Mouse (Mus musculus) bone marrow, adult 2 months (tissue): ENCODE data around the gene 4933427D14Rik. TPM values are rescaled to one million over a fixed set of nuclear protein-coding genes. Genes with fewer than 3 reads are reported as not detected.

Experiments
- H3K27ac ChIP-seq: fragments of 200-500 bp; 2 replicates; pipeline ENCODE4 v1.5.1; 2012; ENCODE audit warnings: low read depth, mild to moderate bottlenecking, control low read depth, inconsistent platforms, low read length; ENCODE audit not compliant: control insufficient read depth, poor library complexity, insufficient read depth
- H3K4me1 ChIP-seq: fragments of 200-500 bp; 2 replicates; pipeline ENCODE4 v1.6.1; 2011; ENCODE audit warnings: low read length; ENCODE audit not compliant: control insufficient read depth, insufficient read depth
- H3K4me3 ChIP-seq: fragments of 200-500 bp; replicated peaks from 2 replicates; pipeline ENCODE3; 2011; ENCODE audit warnings: mild to moderate bottlenecking, low read depth, low read length, control low read depth; ENCODE audit not compliant: control insufficient read depth
- CTCF ChIP-seq: fragments of 200-500 bp; IDR thresholded peaks from 2 replicates; pipeline ENCODE4 v1.5.1; 2011; ENCODE audit warnings: low read length, control low read depth; ENCODE audit not compliant: control insufficient read depth, insufficient read depth
- POLR2A ChIP-seq: fragments of 200-500 bp; IDR thresholded peaks from 2 replicates; pipeline ENCODE4 v1.6.1; 2011; ENCODE audit warnings: low read depth, mild to moderate bottlenecking, control low read depth, low read length, borderline replicate concordance; ENCODE audit not compliant: control insufficient read depth
- WGBS: fragments of 180-500 bp; shearing (Covaris S2); methylation state at CpG from one replicate; pipeline ENCODE4 v1.1.7; 2018; 5-methylcytosine and 5-hydroxymethylcytosine counted together
- polyA plus RNA-seq: library from polyadenylated mRNA; stranded (reverse); fragments of >200 nt; gene quantifications from 2 replicates; pipeline ENCODE4 v1.2.4, GENCODE M21; 2011; ENCODE audit warnings: low replicate concordance; ENCODE audit not compliant: missing spikeins, insufficient read depth, insufficient read length

4933427D14Rik gene
- polyA plus RNA-seq, 1 experiment = 5.1 TPM

- Histone ChIP-seq H3K27ac (no peak overlapping the region), H3K4me1 (no peaks in the 10 kb centered on the region), H3K4me3 (no peak overlapping the region)
- 77% methylated on average over 2 of the region's 2 CpGs for WGBS
- no peak for TF ChIP-seq CTCF
- no peak for TF ChIP-seq POLR2A
These were observed 50.6 kb downstream of the 4933427D14Rik start for GRCm38 (mm10) chr11:72156624-72157023.

- H3K4me1 ChIP-seq = no peaks in the 10 kb centered on the region
- no peak overlapping the region for H3K4me3 ChIP-seq
- 82% methylated on average over 4 of the region's 4 CpGs for WGBS
- TF ChIP-seq CTCF = no peak
- no peak for TF ChIP-seq POLR2A
- H3K27ac ChIP-seq = no peak overlapping the region
These were observed 51.3 kb downstream of the 4933427D14Rik start for GRCm38 (mm10) chr11:72155981-72156428.

- no peak for TF ChIP-seq CTCF
- no peak for TF ChIP-seq POLR2A
- H3K27ac ChIP-seq = no peak overlapping the region
- no peaks in the 10 kb centered on the region for H3K4me1 ChIP-seq
- WGBS = 84% methylated on average over 11 of the region's 11 CpGs
- H3K4me3 ChIP-seq = no peak overlapping the region
These were observed 51.9 kb downstream of the 4933427D14Rik start for GRCm38 (mm10) chr11:72155186-72155980.

GRCm38 (mm10) chr11:72153122-72153862 is 54.0 kb downstream of the 4933427D14Rik start:
- no peak for TF ChIP-seq POLR2A
- no peak for TF ChIP-seq CTCF
- Histone ChIP-seq H3K4me1 (no peaks in the 10 kb centered on the region), H3K4me3 (no peak overlapping the region), H3K27ac (no peak overlapping the region)
- WGBS = 80% methylated on average over 12 of the region's 12 CpGs

GRCm38 (mm10) chr11:72151120-72151519 is 56.1 kb downstream of the 4933427D14Rik start:
- H3K4me1 ChIP-seq = no peaks in the 10 kb centered on the region
- no peak overlapping the region for H3K4me3 ChIP-seq
- WGBS = 82% methylated on average over 2 of the region's 2 CpGs
- H3K27ac ChIP-seq = no peak overlapping the region
- no peak for TF ChIP-seq CTCF
- TF ChIP-seq POLR2A = no peak

- Histone ChIP-seq H3K27ac (no peak overlapping the region), H3K4me1 (no peaks in the 10 kb centered on the region), H3K4me3 (no peak overlapping the region)
- WGBS = 74% methylated on average over 3 of the region's 3 CpGs
- TF ChIP-seq CTCF = no peak
- no peak for TF ChIP-seq POLR2A
These were observed 59.3 kb downstream of the 4933427D14Rik start for GRCm38 (mm10) chr11:72147910-72148309.

GRCm38 (mm10) chr11:72145877-72146248 is 61.4 kb downstream of the 4933427D14Rik start:
- 72% methylated on average over 1 of the region's 1 CpGs for WGBS
- H3K27ac ChIP-seq = no peak overlapping the region
- TF ChIP-seq POLR2A = no peak
- no peak for TF ChIP-seq CTCF
- H3K4me3 ChIP-seq = no peak overlapping the region
- no peaks in the 10 kb centered on the region for H3K4me1 ChIP-seq

- Histone ChIP-seq H3K4me1 (no peaks in the 10 kb centered on the region), H3K4me3 (no peak overlapping the region), H3K27ac (no peak overlapping the region)
- WGBS = 14% methylated on average over 2 of the region's 2 CpGs
- peak; percentile 54; the same call in 1 of the 2 replicates for TF ChIP-seq CTCF
- no peak for TF ChIP-seq POLR2A
These were observed 61.9 kb downstream of the 4933427D14Rik start for GRCm38 (mm10) chr11:72145182-72145876.
